Mouse (Mus musculus) frontal cortex, postnatal 14 days (tissue): ENCODE results near the gene Lct.
"Not testable (repeated sequence)": the region's sequence is repeated elsewhere in the genome, so short reads cannot be mapped to it uniquely, and the experiment has no call there.

Experiments
- DNase-seq, 2 experiments: peaks; one replicate each; pipeline ENCODE4 v3.0.0; 2022; ENCODE audit warnings: low spot score in 2 of 2

The Lct gene

GRCm38 (mm10) chr1:128295717-128296528 lies 32.2 kb downstream of the Lct start:
- no peak for DNase-seq

GRCm38 (mm10) chr1:128295296-128295695 lies 32.8 kb downstream of the Lct start:
- DNase-seq: no peak

- no peak for DNase-seq
Observed at GRCm38 (mm10) chr1:128293524-128293923, 34.6 kb downstream of the Lct start.

GRCm38 (mm10) chr1:128290295-128290694 lies 37.8 kb downstream of the Lct start:
- no peak for DNase-seq

DNA sequence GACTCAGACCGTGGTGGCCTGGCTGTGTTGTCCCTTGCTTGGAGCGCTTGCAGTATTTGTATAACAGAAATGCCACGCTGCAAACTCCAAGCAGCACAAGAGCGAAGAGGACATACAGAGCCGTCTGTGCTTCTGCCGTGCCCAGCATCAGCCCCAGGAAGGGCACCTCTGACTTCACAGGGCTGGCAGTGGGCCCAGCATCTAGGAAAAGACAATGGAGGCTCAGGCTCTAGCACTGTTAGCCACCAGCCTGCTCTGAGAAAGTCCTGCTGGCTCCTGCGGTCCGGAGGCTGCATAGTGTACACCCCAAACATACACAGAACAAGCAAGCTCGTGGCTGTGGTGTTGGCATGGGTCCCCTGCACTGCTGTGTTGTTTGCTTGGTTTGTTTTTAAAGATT lies 43.0 kb downstream of the Lct start:
- no peak for DNase-seq

GRCm38 (mm10) chr1:128284157-128284690 lies 43.9 kb downstream of the Lct start:
- no peak for DNase-seq

- no peak for DNase-seq
Observed at GRCm38 (mm10) chr1:128282924-128283323, 45.2 kb downstream of the Lct start.

DNA sequence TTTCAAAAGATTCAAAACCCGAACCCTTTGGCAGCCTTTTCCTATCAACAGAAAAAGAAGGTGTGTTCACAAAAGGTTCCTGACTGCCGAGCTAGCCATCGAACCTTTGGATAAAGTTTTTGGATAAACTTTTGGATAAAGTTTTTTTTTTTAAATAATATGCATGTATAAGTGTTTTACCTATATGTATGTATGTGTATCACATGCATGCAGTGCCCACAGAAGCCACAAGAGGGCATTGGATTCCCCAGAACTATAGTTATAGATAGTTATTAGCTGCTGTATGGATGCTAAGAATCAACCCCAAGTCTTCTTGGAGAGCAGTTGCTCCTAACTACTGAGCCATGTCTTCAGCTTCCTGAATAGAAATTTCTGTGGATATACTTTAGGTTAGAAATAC lies 46.4 kb downstream of the Lct start:
- DNase-seq: no peak

- no peak for DNase-seq
Observed at GRCm38 (mm10) chr1:128278563-128278962, 49.6 kb downstream of the Lct start.

DNA sequence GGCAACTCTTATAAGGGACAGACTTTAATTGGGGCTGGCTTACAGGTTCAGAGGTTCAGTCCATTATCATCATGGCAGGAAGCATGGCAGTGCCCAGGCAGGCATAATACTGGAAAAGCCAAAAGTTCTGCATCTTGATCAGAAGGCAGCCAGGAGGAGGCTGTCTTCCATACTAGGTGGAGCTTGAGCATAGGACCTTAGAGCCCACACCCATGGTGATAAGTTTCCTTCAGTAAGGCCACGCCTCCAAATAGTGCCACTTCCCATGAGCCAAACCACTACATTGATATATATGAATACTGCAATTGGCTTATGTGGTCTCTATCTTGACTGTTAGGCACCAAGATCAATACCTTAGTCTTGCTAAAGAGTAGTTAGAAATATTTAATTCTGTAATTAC lies 52.2 kb downstream of the Lct start:
- DNase-seq: no peak

DNA sequence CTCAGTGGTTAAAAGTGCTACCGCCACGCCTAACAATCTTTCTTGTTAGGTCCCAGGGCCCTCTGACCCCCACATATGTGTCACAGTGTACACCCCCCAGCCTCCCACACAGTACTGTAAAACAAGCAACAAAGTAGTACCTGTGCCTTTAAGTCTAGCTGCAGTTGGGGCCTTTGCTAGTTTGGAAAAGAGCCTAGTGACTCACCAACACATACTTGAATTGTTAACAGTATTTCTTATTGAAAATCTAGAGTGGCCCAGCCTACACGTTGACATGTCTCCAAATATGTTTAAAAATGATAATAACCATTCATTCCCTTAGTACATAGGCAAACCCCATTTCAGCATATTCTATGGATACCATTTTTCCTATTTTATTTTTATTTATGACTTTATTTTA lies 57.4 kb downstream of the Lct start:
- no peak for DNase-seq

DNA sequence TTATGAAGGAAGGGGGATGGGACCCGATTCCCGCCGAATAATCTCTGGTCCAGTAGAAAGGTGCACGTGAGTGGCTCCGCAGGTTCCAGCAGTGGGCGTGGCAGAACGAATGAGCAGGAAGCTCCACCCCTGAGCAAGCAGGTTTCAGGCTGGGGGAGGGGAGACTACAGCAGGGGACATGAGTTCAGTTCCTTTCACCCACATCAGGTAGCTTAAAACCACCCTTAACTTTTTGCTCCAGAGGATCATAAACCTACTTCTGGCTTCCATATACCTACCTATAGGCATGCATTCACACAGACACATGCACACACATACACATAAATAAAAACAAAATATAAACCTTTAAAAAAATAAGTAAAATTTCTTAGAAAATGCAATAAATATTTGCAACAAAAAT lies 61.1 kb downstream of the Lct start:
- not testable (repeated sequence) for DNase-seq

DNA sequence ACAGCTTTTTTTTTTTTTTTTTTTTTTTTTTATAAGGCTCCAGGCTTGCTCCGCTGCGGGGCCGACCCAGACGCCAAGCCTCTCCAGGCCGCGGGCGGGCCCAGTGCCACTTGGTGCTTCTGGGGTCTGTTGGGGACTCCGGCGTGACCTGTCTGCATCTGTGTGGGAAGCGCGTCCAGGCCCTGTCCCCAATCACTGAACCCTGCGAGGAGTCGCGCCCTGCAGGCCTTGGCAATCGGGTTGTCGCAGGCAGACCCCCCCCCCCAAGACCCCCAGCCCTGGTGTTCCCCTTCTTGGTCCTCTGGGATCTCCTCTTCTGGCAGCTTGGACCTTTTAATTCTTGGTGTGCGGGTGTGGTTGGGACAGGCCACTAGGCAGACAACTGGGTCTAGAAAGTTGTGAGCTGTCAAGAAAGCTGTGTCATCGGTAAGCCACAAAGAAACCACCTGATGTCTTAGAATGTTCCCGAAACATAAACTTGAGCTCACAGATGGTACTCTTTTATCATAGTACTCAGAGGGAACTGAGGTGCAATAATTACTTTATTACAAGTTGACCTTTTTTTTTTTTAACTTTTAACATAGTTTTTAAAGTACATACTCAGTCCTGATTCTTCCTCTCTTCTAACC lies 83.3 kb downstream of the Lct start:
- peak in 1 of 2 experiments; percentile 10 for DNase-seq

GRCm38 (mm10) chr1:128243996-128244726 lies 84.0 kb downstream of the Lct start:
- peak; percentile 94 to 95 for DNase-seq

DNA sequence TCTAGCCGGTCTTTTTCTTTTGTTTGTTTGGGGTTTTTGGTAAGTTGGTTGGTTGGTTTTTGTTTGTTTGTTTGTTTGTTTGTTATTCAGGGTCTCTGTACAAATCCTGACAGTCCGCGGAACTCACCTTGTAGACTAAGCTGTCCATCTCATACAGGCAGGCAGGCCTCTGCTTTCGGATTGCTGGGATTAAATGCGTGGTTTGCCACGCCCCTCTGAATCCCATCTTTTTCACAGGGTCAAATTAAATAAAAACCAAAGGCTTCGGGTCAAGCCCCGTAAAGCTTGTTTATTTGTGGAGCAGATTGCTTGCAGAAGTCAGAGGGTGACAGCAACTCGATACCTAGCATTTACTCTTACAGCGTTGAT lies 84.5 kb downstream of the Lct start, which contains the start of gene Ubxn4:
Gene Ubxn4, plus strand, starts transcription at position 338 of the 369 bp plus-strand sequence.
- DNase-seq: no peak

DNA sequence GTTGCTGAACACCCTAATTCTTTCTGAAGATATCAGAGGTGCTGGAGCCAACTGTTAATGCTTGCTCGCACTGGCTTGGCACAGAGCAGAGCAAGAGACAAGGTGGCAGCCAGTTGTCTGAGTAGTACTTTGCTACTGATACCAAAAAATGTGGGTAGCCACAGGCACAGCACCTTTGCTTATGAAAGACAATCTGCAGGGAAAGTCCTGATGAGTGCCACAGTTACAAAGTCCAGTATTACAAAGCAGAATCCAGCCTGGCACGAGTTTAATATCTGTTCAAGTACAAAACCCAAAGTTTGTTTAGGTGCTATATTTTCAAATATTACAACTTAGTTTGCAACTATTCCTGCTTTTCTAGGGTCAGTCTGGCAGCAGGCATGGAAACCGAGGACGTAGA lies 92.9 kb downstream of the Lct start:
- DNase-seq: no peak
